24 mouse cellular contexts compared by ENCODE assay signal in the genomic region with DNA sequence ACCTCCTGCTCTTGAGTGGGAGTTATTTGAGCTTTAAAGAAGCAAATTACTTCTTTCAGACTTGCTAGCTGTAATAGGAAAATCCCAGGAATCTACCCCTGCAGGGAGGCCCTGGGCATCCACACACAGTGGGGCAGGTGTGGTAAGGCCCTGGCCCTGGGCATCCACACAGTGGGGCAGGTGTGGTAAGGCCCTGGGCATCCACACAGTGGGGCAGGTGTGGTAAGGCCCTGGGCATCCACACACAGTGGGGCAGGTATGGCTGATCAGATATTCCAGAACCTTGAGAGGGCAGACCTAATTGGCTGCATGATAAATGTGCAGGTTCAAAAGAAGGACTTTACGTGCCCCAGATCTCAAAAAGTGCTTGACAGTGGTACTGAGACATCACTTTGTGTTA. TPM values are rescaled to one million over a fixed set of nuclear protein-coding genes. Genes with fewer than 3 reads are reported as not detected.
DNase-seq lines count a peak whose midpoint lies in the region; ATAC-seq and TF ChIP-seq lines count a peak whose summit lies in the region.
"Had no signal": no experiment of that assay in that cellular context is flagged by ENCODE, and none has a peak within 500 bp of the region (broad histone marks: within the 10 kb centered on the region; RNA-seq: fewer than 3 reads in every experiment).

No protein-coding gene starts in this region.

- no peak for TF ChIP-seq RAD21 in MEL (IDR thresholded peaks at IDR 0.05; ENCODE audit: low read depth, low read length)

- no peak for TF ChIP-seq CTCF in liver, postnatal 0 days (IDR thresholded peaks at IDR 0.05; ENCODE audit: low read depth)
- TF ChIP-seq CTCF in G1E (IDR thresholded peaks at IDR 0.05; ENCODE audit: low read depth, low read length) (no peak), MEL (IDR thresholded peaks at IDR 0.05 in 2 of 3, conservative IDR thresholded peaks at IDR 0.05 in 1 of 3; ENCODE audit: control insufficient read depth in 1 of 3, insufficient read depth in 1 of 3, low read depth in 2 of 3, low read length in 3 of 3, poor library complexity in 1 of 3, severe bottlenecking in 1 of 3) (no peak)

- DNase-seq in liver, embryonic 11.5 days (ENCODE audit: low spot score), result no peak
- no peak for DNase-seq in liver, postnatal 0 days
- DNase-seq in G1E (ENCODE audit: low spot score), result no peak
- DNase-seq in MEL (ENCODE audit: low read depth, low spot score), result no peak
- DNase-seq in kidney, adult 9 months, result no peak
- no peak for DNase-seq in urinary bladder, postnatal 14 days (ENCODE audit: low spot score)
- DNase-seq: adrenal gland, postnatal 10 days; adrenal gland, postnatal 36 days; cerebellum, adult 18-20 months; cerebellum, adult 9-10 months; cerebellum, postnatal 14 days; gastrocnemius, postnatal 25 days; heart, postnatal 10 days; heart, postnatal 36 days had no signal

- no peak overlapping the region for H3K4me3 ChIP-seq in liver, embryonic 11.5 days (ENCODE audit: low read depth, low read length)
- H3K4me3 ChIP-seq in liver, postnatal 0 days (ENCODE audit: low read depth, low read length), result no peak overlapping the region
- H3K4me3 ChIP-seq in G1E (ENCODE audit: low read depth, low read length) (peak overlapping the region; percentile 46; the same call in 1 of the 2 replicates), MEL (ENCODE audit: control insufficient read depth in 1 of 2, insufficient read depth in 1 of 2, low read depth in 2 of 2, low read length in 2 of 2) (peak overlapping the region in 1 of 2 experiments; percentile 58; a peak in 2 of 4 replicates)
- H3K4me3 ChIP-seq: forebrain, embryonic 12.5 days; forebrain, embryonic 15.5 days; heart, embryonic 12.5 days; heart, embryonic 15.5 days; hindbrain, embryonic 10.5 days; hindbrain, embryonic 13.5 days had no signal

- H3K79me2 ChIP-seq in MEL (ENCODE audit: control insufficient read depth, insufficient read depth, low read length, poor library complexity), result peaks cover 25% of the 10 kb centered on the region

- no peak for ATAC-seq in liver, embryonic 11.5 days (replicated peaks; ENCODE audit: low FRiP score)
- no peak for ATAC-seq in liver, postnatal 0 days
- no peak for ATAC-seq in G1E (ENCODE audit: extremely low read depth, insufficient number of reproducible peaks, low FRiP score, poor library complexity, severe bottlenecking)
- ATAC-seq: CD4-positive, CD25-positive, alpha-beta regulatory T cell, adult 4 months; forebrain, embryonic 15.5 days; hindbrain, embryonic 16.5 days; Patski had no signal

- no peak overlapping the region for H3K27ac ChIP-seq in liver, embryonic 11.5 days (ENCODE audit: low read depth, low read length)
- no peak overlapping the region for H3K27ac ChIP-seq in liver, postnatal 0 days (ENCODE audit: low read depth)
- no peak overlapping the region for H3K27ac ChIP-seq in MEL (ENCODE audit: control insufficient read depth, low read depth, low read length)
- H3K27ac ChIP-seq: forebrain, embryonic 12.5 days; forebrain, embryonic 15.5 days; heart, embryonic 15.5 days; hindbrain, embryonic 10.5 days; hindbrain, embryonic 13.5 days had no signal

- no peak overlapping the region for H3K9ac ChIP-seq in liver, embryonic 11.5 days (ENCODE audit: low read depth, low read length)
- no peak overlapping the region for H3K9ac ChIP-seq in liver, postnatal 0 days (replicated peaks)
- no peak overlapping the region for H3K9ac ChIP-seq in MEL (ENCODE audit: control insufficient read depth, low read depth, low read length, poor library complexity, severe bottlenecking)
- H3K9ac ChIP-seq: forebrain, embryonic 12.5 days; forebrain, embryonic 15.5 days; heart, embryonic 12.5 days; heart, embryonic 15.5 days; hindbrain, embryonic 13.5 days had no signal

- H3K4me1 ChIP-seq in liver, embryonic 11.5 days (replicated peaks; ENCODE audit: control insufficient read depth, insufficient read depth, low read length), result peaks cover 2% of the 10 kb centered on the region
- H3K4me1 ChIP-seq in liver, postnatal 0 days (ENCODE audit: insufficient read depth), result 0 out of 2 replicates have a peak, but pooled peaks cover 6% of the 10 kb centered on the region
- H3K4me1 ChIP-seq in G1E (ENCODE audit: insufficient read depth, low read depth, low read length) (peaks cover 12% of the 10 kb centered on the region), MEL (ENCODE audit: control insufficient read depth in 1 of 2, insufficient read depth in 2 of 2, low read length in 2 of 2) (peaks cover 12 to 14% of the 10 kb centered on the region in 2 experiments; a peak in 3 of 4 replicates)
- H3K4me1 ChIP-seq: heart, embryonic 15.5 days; hindbrain, embryonic 13.5 days had no signal

- WGBS in liver, embryonic 11.5 days, result 91% methylated on average over 1 of the region's 1 CpGs
- 95% methylated on average over 1 of the region's 1 CpGs for WGBS in liver, postnatal 0 days (ENCODE audit: insufficient replicate concordance)

- TF ChIP-seq EP300 in liver, postnatal 0 days (IDR thresholded peaks at IDR 0.05; ENCODE audit: low read depth), result no peak
- TF ChIP-seq EP300 in MEL (IDR thresholded peaks at IDR 0.05; ENCODE audit: low read depth in 1 of 2, low read length in 2 of 2), result no peak

- no peaks in the 10 kb centered on the region for H3K9me3 ChIP-seq in liver, embryonic 11.5 days (ENCODE audit: control insufficient read depth, low read length)
- no peaks in the 10 kb centered on the region for H3K9me3 ChIP-seq in liver, postnatal 0 days (ENCODE audit: low read length)
- H3K9me3 ChIP-seq in G1E (replicated peaks) (no peaks in the 10 kb centered on the region), MEL (replicated peaks; ENCODE audit: insufficient read depth, low read length) (no peaks in the 10 kb centered on the region)
- H3K9me3 ChIP-seq: forebrain, embryonic 12.5 days; forebrain, embryonic 15.5 days; heart, embryonic 12.5 days; heart, embryonic 15.5 days; hindbrain, embryonic 10.5 days; hindbrain, embryonic 13.5 days had no signal

- H3K27me3 ChIP-seq in liver, embryonic 11.5 days (replicated peaks; ENCODE audit: control insufficient read depth, insufficient read depth, low read length), result no peaks in the 10 kb centered on the region
- no peaks in the 10 kb centered on the region for H3K27me3 ChIP-seq in liver, postnatal 0 days (ENCODE audit: insufficient read depth, low read length)
- H3K27me3 ChIP-seq in G1E (ENCODE audit: insufficient read depth, low read length) (no peaks in the 10 kb centered on the region), MEL (ENCODE audit: control insufficient read depth in 1 of 2, insufficient read depth in 2 of 2, low read length in 2 of 2) (no peaks in the 10 kb centered on the region; a peak in 1 of 4 replicates)
- H3K27me3 ChIP-seq: forebrain, embryonic 12.5 days; forebrain, embryonic 15.5 days; heart, embryonic 12.5 days; heart, embryonic 15.5 days; Patski had no signal

- H3K36me3 ChIP-seq in liver, embryonic 11.5 days (ENCODE audit: control insufficient read depth, insufficient read depth, low read length), result peaks cover 10% of the 10 kb centered on the region; the same call in 1 of the 2 replicates
- peaks cover 5% of the 10 kb centered on the region; the same call in 1 of the 2 replicates for H3K36me3 ChIP-seq in liver, postnatal 0 days (replicated peaks; ENCODE audit: insufficient read depth, low read length)
- H3K36me3 ChIP-seq in G1E (replicated peaks) (peaks cover 41% of the 10 kb centered on the region), MEL (ENCODE audit: control insufficient read depth in 1 of 2, insufficient read depth in 2 of 2, low read length in 2 of 2) (peaks cover 18 to 27% of the 10 kb centered on the region in 2 experiments)
- H3K36me3 ChIP-seq: forebrain, embryonic 15.5 days; hindbrain, embryonic 13.5 days had no signal

- peak overlapping the region; percentile 57; the same call in 1 of the 2 replicates for H3K4me2 ChIP-seq in liver, embryonic 11.5 days
- H3K4me2 ChIP-seq in liver, postnatal 0 days (ENCODE audit: low read depth, low read length), result no peak overlapping the region
- H3K4me2 ChIP-seq: forebrain, embryonic 12.5 days; forebrain, embryonic 15.5 days; heart, embryonic 15.5 days; hindbrain, embryonic 13.5 days had no signal

- TF ChIP-seq POLR2A in MEL (IDR thresholded peaks at IDR 0.05; ENCODE audit: control insufficient read depth in 1 of 2, insufficient read depth in 1 of 2, low read depth in 1 of 2, low read length in 2 of 2, poor library complexity in 1 of 2), result no peak

TF ChIP-seq in MEL, 35 proteins besides CTCF, POLR2A, EP300 and RAD21:
- TF ChIP-seq ZKSCAN1 (IDR thresholded peaks at IDR 0.05; ENCODE audit: low read depth, low read length) (peak; percentile 55; the same call in 1 of the 2 replicates), TBP (IDR thresholded peaks at IDR 0.05; ENCODE audit: low read depth, low read length) (no peak), BHLHE40 (IDR thresholded peaks at IDR 0.05; ENCODE audit: borderline replicate concordance, low read depth, low read length) (no peak), ETS1 (IDR thresholded peaks at IDR 0.05; ENCODE audit: low read depth, low read length) (no peak)

RNA-seq across cellular contexts. Expression of a gene that starts 1.9 kb away (rescaled TPM):
- polyA plus RNA-seq in liver, embryonic 11.5 days (2014; fragmentation: Nextera tagmentation; extraction: Ambion mirVana), result 74.8 and 84.0 TPM in 2 replicates
- polyA plus RNA-seq in liver, postnatal 0 days (2015; fragmentation: Nextera tagmentation; extraction: Ambion mirVana), result 15.5 and 17.1 TPM in 2 replicates
- 62.8 and 105 TPM in 2 replicates for total RNA-seq in G1E (2014; fragmentation: Nextera tagmentation)
- 95.0 and 103 TPM in 2 replicates for total RNA-seq in G1E (2017)
- 88.4 and 131 TPM in 2 replicates for polyA plus RNA-seq in G1E (2012)
- 60.7 and 68.3 TPM in 2 replicates for total RNA-seq in MEL (2012; rRNA removed)
- polyA plus RNA-seq in MEL (2012; ENCODE audit: insufficient read depth in 1 of 2, insufficient read length in 2 of 2, low read depth in 1 of 2, low replicate concordance in 2 of 2, missing spikeins in 1 of 2), result 100 to 1,000 TPM in 1 of 2 experiments, 10 to 100 TPM in 1; 66.8 to 194 TPM

RNA-seq across cellular contexts. Expression of a gene that starts 15.0 kb away (rescaled TPM):
- polyA plus RNA-seq in liver, embryonic 11.5 days (2014; fragmentation: Nextera tagmentation; extraction: Ambion mirVana), result 1.3 and 1.7 TPM in 2 replicates
- polyA plus RNA-seq in liver, postnatal 0 days (2015; fragmentation: Nextera tagmentation; extraction: Ambion mirVana), result 0.21 and 0.38 TPM in 2 replicates
- total RNA-seq in G1E (2014; fragmentation: Nextera tagmentation) (not detected in 2 replicates), G1E (2017) (0.06 and 0.16 TPM in 2 replicates), MEL (2012; rRNA removed) (not detected in 2 replicates)
- polyA plus RNA-seq in G1E (2012) (not detected in 2 replicates), MEL (2012; ENCODE audit: insufficient read depth in 1 of 2, insufficient read length in 2 of 2, low read depth in 1 of 2, low replicate concordance in 2 of 2, missing spikeins in 1 of 2) (not detected)
- total RNA-seq: granulocyte monocyte progenitor cell, adult 5-6 weeks had no signal
- polyA plus RNA-seq: CD4-positive, CD25-positive, alpha-beta regulatory T cell, adult 4 months; Patski had no signal
